In genomic region chr10:110534387-110534786, GRCm38 (mm10) we compare ENCODE assay signal across 17 mouse cellular contexts.
A peak's percentile ranks its signal among the peaks of the same experiment; 100 is the strongest.
DNase-seq lines count a peak whose midpoint lies in the region; ATAC-seq lines count a peak whose summit lies in the region.
"Had no signal": no experiment of that assay in that cellular context is flagged by ENCODE, and none has a peak within 500 bp of the region (broad histone marks: within the 10 kb centered on the region; RNA-seq: fewer than 3 reads in every experiment).

No protein-coding gene starts in this region.

- peak overlapping the region; percentile 1; the same call in 1 of the 2 replicates for H3K4me2 ChIP-seq in limb, embryonic 12.5 days
- H3K4me2 ChIP-seq in forebrain, embryonic 16.5 days (ENCODE audit: low read length): 0 out of 2 replicates have a peak overlapping the region, but pooled peaks have one; percentile 4
- H3K4me2 ChIP-seq in neural tube, embryonic 15.5 days: peak overlapping the region; percentile 28
- H3K4me2 ChIP-seq: heart, embryonic 12.5 days had no signal

- H3K4me1 ChIP-seq in limb, embryonic 12.5 days (replicated peaks): no peaks in the 10 kb centered on the region
- H3K4me1 ChIP-seq in limb, embryonic 10.5 days: peaks cover 7% of the 10 kb centered on the region; the same call in 1 of the 2 replicates
- H3K4me1 ChIP-seq in forebrain, embryonic 16.5 days (replicated peaks; ENCODE audit: control insufficient read depth, insufficient read depth, low read length): peaks cover 6% of the 10 kb centered on the region; the same call in 1 of the 2 replicates
- peaks cover 10% of the 10 kb centered on the region for H3K4me1 ChIP-seq in neural tube, embryonic 15.5 days
- H3K4me1 ChIP-seq: heart, embryonic 12.5 days had no signal

- no peaks in the 10 kb centered on the region for H3K36me3 ChIP-seq in limb, embryonic 12.5 days
- H3K36me3 ChIP-seq in limb, embryonic 10.5 days: no peaks in the 10 kb centered on the region
- no peaks in the 10 kb centered on the region for H3K36me3 ChIP-seq in forebrain, embryonic 16.5 days (ENCODE audit: control insufficient read depth, insufficient read depth)
- no peaks in the 10 kb centered on the region for H3K36me3 ChIP-seq in neural tube, embryonic 15.5 days
- H3K36me3 ChIP-seq: heart, embryonic 12.5 days had no signal

- H3K9ac ChIP-seq in limb, embryonic 12.5 days (replicated peaks): no peak overlapping the region
- H3K9ac ChIP-seq in forebrain, embryonic 16.5 days (replicated peaks; ENCODE audit: low read depth, low read length): no peak overlapping the region
- no peak overlapping the region for H3K9ac ChIP-seq in neural tube, embryonic 15.5 days (replicated peaks)
- H3K9ac ChIP-seq: heart, embryonic 12.5 days; liver, embryonic 14.5 days had no signal

- H3K27me3 ChIP-seq in limb, embryonic 12.5 days: no peaks in the 10 kb centered on the region
- no peaks in the 10 kb centered on the region for H3K27me3 ChIP-seq in limb, embryonic 10.5 days (ENCODE audit: low read depth, poor library complexity, severe bottlenecking)
- H3K27me3 ChIP-seq in forebrain, embryonic 16.5 days (replicated peaks; ENCODE audit: control insufficient read depth, insufficient read depth, low read length): no peaks in the 10 kb centered on the region
- no peaks in the 10 kb centered on the region for H3K27me3 ChIP-seq in neural tube, embryonic 15.5 days (replicated peaks)
- H3K27me3 ChIP-seq: heart, embryonic 12.5 days had no signal

- 17% methylated on average over 5 of the region's 5 CpGs for WGBS in limb, embryonic 12.5 days
- 21% methylated on average over 5 of the region's 5 CpGs for WGBS in limb, embryonic 10.5 days
- 15% methylated on average over 5 of the region's 5 CpGs for WGBS in forebrain, embryonic 16.5 days
- WGBS in neural tube, embryonic 15.5 days: 18% methylated on average over 5 of the region's 5 CpGs

- no peak for ATAC-seq in limb, embryonic 12.5 days (ENCODE audit: insufficient number of reproducible peaks, insufficient read depth, low FRiP score, low TSS enrichment, low read depth)
- ATAC-seq in forebrain, embryonic 16.5 days: no peak
- ATAC-seq in neural tube, embryonic 15.5 days (ENCODE audit: low FRiP score): peak; percentile 68

- DNase-seq in limb, embryonic 10.5 days (ENCODE audit: low spot score): no peak
- DNase-seq in hindlimb bud, embryonic 11.5 days (ENCODE audit: extremely low spot score, low read depth, low spot score): peak; percentile 0
- DNase-seq in yolk sac, embryonic 10.5 days (ENCODE audit: low spot score): no peak
- no peak for DNase-seq in thymus, postnatal 14 days
- no peak for DNase-seq in kidney, postnatal 25 days
- DNase-seq: adrenal gland, postnatal 10 days; cerebellum, adult 11 months; gastrocnemius, postnatal 25 days; lung, postnatal 10 days; right cerebral cortex, postnatal 4 days; thymus, postnatal 36 days had no signal

- H3K4me3 ChIP-seq in limb, embryonic 12.5 days (replicated peaks): no peak overlapping the region
- no peak overlapping the region for H3K4me3 ChIP-seq in limb, embryonic 10.5 days
- no peak overlapping the region for H3K4me3 ChIP-seq in forebrain, embryonic 16.5 days (replicated peaks; ENCODE audit: low read length)
- no peak overlapping the region for H3K4me3 ChIP-seq in neural tube, embryonic 15.5 days (replicated peaks)
- H3K4me3 ChIP-seq: erythroblast, embryonic 14.5 days; heart, embryonic 12.5 days had no signal

- H3K9me3 ChIP-seq in limb, embryonic 12.5 days: no peaks in the 10 kb centered on the region
- H3K9me3 ChIP-seq in limb, embryonic 10.5 days (replicated peaks): no peaks in the 10 kb centered on the region
- no peaks in the 10 kb centered on the region for H3K9me3 ChIP-seq in forebrain, embryonic 16.5 days (ENCODE audit: control insufficient read depth, low read length)
- no peaks in the 10 kb centered on the region for H3K9me3 ChIP-seq in neural tube, embryonic 15.5 days (replicated peaks)
- H3K9me3 ChIP-seq: heart, embryonic 12.5 days had no signal

- no peak overlapping the region for H3K27ac ChIP-seq in limb, embryonic 12.5 days
- H3K27ac ChIP-seq in limb, embryonic 10.5 days: no peak overlapping the region
- no peak overlapping the region for H3K27ac ChIP-seq in forebrain, embryonic 16.5 days (ENCODE audit: low read length)
- peak overlapping the region; percentile 67 for H3K27ac ChIP-seq in neural tube, embryonic 15.5 days (replicated peaks)
- H3K27ac ChIP-seq: liver, embryonic 14.5 days had no signal
